Mouse (Mus musculus) cortical plate, adult 2 months (tissue): Measurements from ENCODE around the gene Urod.

Experiments
- CTCF ChIP-seq: fragments of 200-500 bp; IDR thresholded peaks from 2 replicates; pipeline ENCODE4 v1.5.1; 2011; ENCODE audit warnings: mild to moderate bottlenecking, control low read depth, low read length; ENCODE audit not compliant: insufficient read depth; ENCODE audit errors: extremely low read depth
- POLR2A ChIP-seq: fragments of 200-500 bp; IDR thresholded peaks from 2 replicates; pipeline ENCODE4 v1.6.1; 2011; ENCODE audit warnings: mild to moderate bottlenecking, low read length, control low read depth; ENCODE audit not compliant: insufficient read depth; ENCODE audit errors: extremely low read depth

- TF ChIP-seq CTCF, result no peak
- no peak for TF ChIP-seq POLR2A
Measured at GRCm38 (mm10) chr4:117018327-117018726, 24.1 kb upstream of the Urod start.
